Mouse (Mus musculus): ENCODE data around the gene Capn13. TPM values are rescaled to one million over a fixed set of nuclear protein-coding genes. Genes with fewer than 3 reads are reported as not detected.
"Not testable (repeated sequence)": the region's sequence is repeated elsewhere in the genome, so short reads cannot be mapped to it uniquely, and the experiment has no call there.

Gene Capn13
- total RNA-seq, 2 experiments from 2014 or later = not detected

GRCm38 (mm10) chr17:73300147-73300880 is 100.4 kb downstream of the Capn13 start:
- no peak for DNase-seq (ENCODE audit: extremely low spot score in 1 of 2, low spot score in 2 of 2)
- intact Hi-C loops (cut with DNase I) = no loop called here

- intact Hi-C loops (cut with DNase I) = loop anchor here (10.0 kb wide), 2 partner anchors 204 to 504 kb away; no protein-coding TSS in a partner anchor
- no peak for DNase-seq (ENCODE audit: extremely low spot score in 1 of 2, low spot score in 2 of 2)
Measured at GRCm38 (mm10) chr17:73298981-73299380, 101.7 kb downstream of the Capn13 start.

GRCm38 (mm10) chr17:73296855-73297254 is 103.8 kb downstream of the Capn13 start:
- intact Hi-C loops (cut with DNase I) = loop anchor here (2.0 to 10.0 kb wide), 4 partner anchors 202 to 502 kb away; no protein-coding TSS in a partner anchor

GRCm38 (mm10) chr17:73293237-73293636 is 107.4 kb downstream of the Capn13 start:
- DNase-seq (ENCODE audit: extremely low spot score in 1 of 2, low spot score in 2 of 2) = no peak
- intact Hi-C loops (cut with DNase I) = loop anchor here (10.0 kb wide), 2 partner anchors 198 to 498 kb away; no protein-coding TSS in a partner anchor

More at GRCm38 (mm10) chr17:73296855-73297254, 103.8 kb downstream of the Capn13 start:
- peak; percentile 65 to 72 for DNase-seq (ENCODE audit: extremely low spot score in 1 of 2, low spot score in 2 of 2)

- intact Hi-C loops (cut with DNase I) = no loop called here
- no peak for DNase-seq (ENCODE audit: extremely low spot score in 1 of 2, low spot score in 2 of 2)
Measured at GRCm38 (mm10) chr17:73284301-73284700, 116.4 kb downstream of the Capn13 start.

GRCm38 (mm10) chr17:73282702-73283101 is 118.0 kb downstream of the Capn13 start:
- intact Hi-C loops (cut with DNase I); DNase-seq (ENCODE audit: extremely low spot score in 1 of 2, low spot score in 2 of 2): not testable (repeated sequence)

GRCm38 (mm10) chr17:73277770-73278169 is 122.9 kb downstream of the Capn13 start:
- DNase-seq (ENCODE audit: extremely low spot score in 1 of 2, low spot score in 2 of 2) = no peak
- intact Hi-C loops (cut with DNase I) = no loop called here

- intact Hi-C loops (cut with DNase I) = no loop called here
- DNase-seq (ENCODE audit: extremely low spot score in 1 of 2, low spot score in 2 of 2) = no peak
Measured at GRCm38 (mm10) chr17:73275066-73275465, 125.6 kb downstream of the Capn13 start.

- intact Hi-C loops (cut with DNase I) = no loop called here
- DNase-seq (ENCODE audit: extremely low spot score in 1 of 2, low spot score in 2 of 2) = no peak
Measured at GRCm38 (mm10) chr17:73273809-73274208, 126.9 kb downstream of the Capn13 start.

GRCm38 (mm10) chr17:73271797-73272600 is 128.7 kb downstream of the Capn13 start:
- intact Hi-C loops (cut with DNase I) = no loop called here
- DNase-seq (ENCODE audit: extremely low spot score in 1 of 2, low spot score in 2 of 2) = peak; percentile 46 to 84

- intact Hi-C loops (cut with DNase I) = no loop called here
- no peak for DNase-seq (ENCODE audit: extremely low spot score in 1 of 2, low spot score in 2 of 2)
Measured at GRCm38 (mm10) chr17:73270871-73271796, 129.5 kb downstream of the Capn13 start.

GRCm38 (mm10) chr17:73263077-73263501 is 137.6 kb downstream of the Capn13 start:
- peak; percentile 51 to 70 for DNase-seq (ENCODE audit: extremely low spot score in 1 of 2, low spot score in 2 of 2)
- intact Hi-C loops (cut with DNase I) = no loop called here

GRCm38 (mm10) chr17:73262558-73262957 is 138.1 kb downstream of the Capn13 start:
- intact Hi-C loops (cut with DNase I) = no loop called here
- no peak for DNase-seq (ENCODE audit: extremely low spot score in 1 of 2, low spot score in 2 of 2)

- intact Hi-C loops (cut with DNase I) = not testable (repeated sequence)
Measured at GRCm38 (mm10) chr17:73259258-73259657, 141.4 kb downstream of the Capn13 start.

GRCm38 (mm10) chr17:73258620-73259019 is 142.0 kb downstream of the Capn13 start:
- intact Hi-C loops (cut with DNase I) = no loop called here
- no peak for DNase-seq (ENCODE audit: extremely low spot score in 1 of 2, low spot score in 2 of 2)

More at GRCm38 (mm10) chr17:73259258-73259657, 141.4 kb downstream of the Capn13 start:
- DNase-seq (ENCODE audit: extremely low spot score in 1 of 2, low spot score in 2 of 2) = not testable (repeated sequence)
